Mouse (Mus musculus): ENCODE results near the gene Herc6. TPM values are rescaled to one million over a fixed set of nuclear protein-coding genes. Genes with fewer than 3 reads are reported as not detected.

The Herc6 gene
- polyA plus RNA-seq, 1 experiment from 2014 or later, result 1.6 TPM

DNA sequence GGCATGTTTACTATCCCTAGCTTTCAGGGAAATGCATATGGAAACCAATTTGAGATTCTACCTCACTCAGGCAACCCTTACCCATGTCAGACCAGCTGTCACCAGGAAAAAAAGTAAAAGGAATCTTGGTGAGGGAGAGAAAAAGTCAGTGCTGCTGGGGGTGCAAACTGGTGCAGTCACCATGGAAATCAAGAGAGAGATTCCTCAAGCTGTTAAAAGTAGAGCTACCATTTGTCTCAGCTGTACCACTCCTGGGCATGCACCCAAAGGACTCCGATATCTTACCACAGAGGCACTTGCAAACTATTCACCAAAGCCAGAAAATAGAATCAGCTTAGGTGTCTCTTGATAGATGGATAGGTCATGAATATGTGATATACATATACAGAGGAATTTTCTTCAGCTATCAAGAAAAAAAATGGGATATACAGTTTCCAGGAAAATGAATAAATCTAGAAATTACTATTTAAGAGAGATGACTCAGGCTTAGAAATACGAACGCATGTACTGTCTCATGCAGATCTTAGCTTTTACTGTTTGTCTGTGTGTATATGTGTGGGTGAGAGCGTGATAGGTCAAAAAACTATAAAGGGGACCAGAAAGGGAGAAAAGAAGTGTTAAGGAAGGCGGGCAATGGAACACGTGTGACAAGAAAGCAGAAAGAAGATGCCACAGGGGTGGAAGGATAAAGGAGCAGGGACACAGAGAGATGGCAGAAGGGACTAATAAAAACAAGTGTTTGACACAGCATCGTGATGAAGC lies 24.9 kb downstream of the Herc6 start:
- Histone ChIP-seq H3K4me2 (replicated peaks) (no peak overlapping the region), H3K36me3 (no peaks in the 10 kb centered on the region), H3K4me1 (no peaks in the 10 kb centered on the region), H3K9ac (no peak overlapping the region), H3K27me3 (replicated peaks) (no peaks in the 10 kb centered on the region), H3K4me3 (no peak overlapping the region), H3K9me3 (no peaks in the 10 kb centered on the region), H3K27ac (no peak overlapping the region)
- WGBS, result 93% methylated on average over 7 of the region's 7 CpGs
- ATAC-seq (ENCODE audit: low FRiP score, low read depth), result no peak

DNA sequence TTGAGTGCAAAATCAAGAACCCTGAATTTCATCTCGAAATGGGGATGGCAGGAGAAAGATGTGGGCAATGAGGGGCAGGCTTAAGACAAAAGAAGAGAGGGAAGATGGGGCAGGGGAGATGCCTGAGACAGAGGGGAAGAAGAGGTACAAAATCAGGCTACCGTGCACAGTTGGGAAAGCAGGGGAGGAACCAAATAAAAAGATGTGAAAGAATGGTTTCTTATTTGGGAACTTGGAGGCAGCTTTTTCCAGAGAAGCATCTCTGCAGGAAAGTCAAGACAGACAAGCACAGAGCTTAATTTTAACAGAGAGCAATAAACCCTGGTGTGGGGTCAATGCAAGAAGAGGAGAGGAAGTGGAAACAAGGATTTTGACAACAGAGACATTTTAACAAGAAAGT lies 27.2 kb downstream of the Herc6 start:
- ATAC-seq (ENCODE audit: low FRiP score, low read depth), result no peak
- Histone ChIP-seq H3K4me1 (no peaks in the 10 kb centered on the region), H3K9me3 (no peaks in the 10 kb centered on the region), H3K4me3 (no peak overlapping the region), H3K27me3 (replicated peaks) (no peaks in the 10 kb centered on the region), H3K4me2 (replicated peaks) (no peak overlapping the region), H3K36me3 (no peaks in the 10 kb centered on the region), H3K9ac (no peak overlapping the region), H3K27ac (no peak overlapping the region)
- WGBS, result 85% methylated on average over 2 of the region's 2 CpGs

DNA sequence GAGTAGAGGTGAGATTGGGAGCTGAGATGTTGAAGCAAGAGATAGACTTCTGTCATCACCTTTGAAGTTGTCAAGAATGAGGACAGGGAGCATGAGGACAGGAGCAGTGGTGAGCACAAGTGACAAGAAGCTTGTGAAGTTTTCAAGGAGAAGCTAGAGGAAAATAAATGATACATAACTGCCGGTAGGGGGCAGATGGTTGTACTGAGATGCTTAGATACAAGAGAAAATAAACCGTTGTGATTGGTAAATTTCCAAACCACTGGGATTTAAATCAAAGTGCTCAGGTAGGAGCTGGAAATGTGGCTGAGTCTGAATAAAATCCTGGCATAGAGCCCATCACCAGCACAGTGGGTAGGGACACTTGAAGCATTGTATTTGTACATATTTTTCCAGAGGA lies 28.8 kb downstream of the Herc6 start:
- WGBS, result 56% methylated on average over 2 of the region's 2 CpGs
- Histone ChIP-seq H3K4me1 (no peaks in the 10 kb centered on the region), H3K9me3 (no peaks in the 10 kb centered on the region), H3K36me3 (no peaks in the 10 kb centered on the region), H3K27ac (no peak overlapping the region), H3K4me3 (no peak overlapping the region), H3K9ac (no peak overlapping the region), H3K27me3 (replicated peaks) (no peaks in the 10 kb centered on the region), H3K4me2 (replicated peaks) (no peak overlapping the region)
- ATAC-seq (ENCODE audit: low FRiP score, low read depth), result no peak

DNA sequence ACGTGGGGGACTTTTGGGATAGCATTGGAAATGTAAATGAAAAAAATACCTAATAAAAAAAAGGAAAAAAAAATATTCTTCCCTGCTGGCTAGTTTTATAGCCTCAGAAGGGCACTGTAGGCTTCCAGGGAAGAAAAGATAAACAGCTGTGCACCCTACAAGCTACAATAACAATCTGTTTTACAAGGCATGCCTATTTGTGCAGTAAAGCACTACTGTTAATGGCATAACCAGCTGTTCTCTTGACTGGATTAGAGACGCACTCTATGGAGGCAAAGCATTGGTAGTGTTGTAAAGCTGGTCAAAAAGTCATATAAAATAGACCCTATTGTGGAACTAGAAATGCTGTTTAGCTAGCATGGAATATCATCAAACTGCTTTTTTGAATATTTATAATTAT lies 35.0 kb downstream of the Herc6 start:
- H3K4me1 ChIP-seq, result no peaks in the 10 kb centered on the region
- 55% methylated on average over 2 of the region's 2 CpGs for WGBS
- no peaks in the 10 kb centered on the region for H3K36me3 ChIP-seq
- no peak overlapping the region for H3K9ac ChIP-seq
- H3K9me3 ChIP-seq, result no peaks in the 10 kb centered on the region
- ATAC-seq (ENCODE audit: low FRiP score, low read depth), result no peak
- H3K4me3 ChIP-seq, result no peak overlapping the region
- H3K27me3 ChIP-seq (replicated peaks), result no peaks in the 10 kb centered on the region
- no peak overlapping the region for H3K4me2 ChIP-seq (replicated peaks)
- no peak overlapping the region for H3K27ac ChIP-seq

DNA sequence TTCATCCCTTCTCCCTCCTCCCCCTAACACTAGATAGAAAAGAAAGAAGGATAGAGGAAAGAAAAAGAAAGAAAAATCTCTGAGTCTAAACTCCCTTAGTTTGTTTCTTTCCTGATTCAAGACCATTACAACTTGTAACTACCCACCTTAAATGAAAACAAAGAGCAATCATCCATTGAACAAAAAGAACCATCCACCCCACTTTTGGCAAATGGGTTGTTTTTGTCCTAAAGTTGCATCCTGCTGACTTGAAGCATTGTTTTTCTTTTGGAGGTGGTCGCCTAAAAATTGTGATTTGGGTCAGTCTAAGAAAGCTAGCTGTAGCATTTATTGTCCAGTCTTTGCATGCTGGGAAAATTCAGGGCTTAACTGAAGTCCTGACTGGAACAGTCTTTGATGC lies 58.7 kb downstream of the Herc6 start:
- no peaks in the 10 kb centered on the region for H3K36me3 ChIP-seq
- WGBS, result 33% methylated on average over 1 of the region's 1 CpGs
- H3K4me1 ChIP-seq, result no peaks in the 10 kb centered on the region
- no peaks in the 10 kb centered on the region for H3K27me3 ChIP-seq (replicated peaks)
- no peak for ATAC-seq (ENCODE audit: low FRiP score, low read depth)
- no peak overlapping the region for H3K4me2 ChIP-seq (replicated peaks)
- H3K9me3 ChIP-seq, result no peaks in the 10 kb centered on the region
- no peak overlapping the region for H3K27ac ChIP-seq
- H3K9ac ChIP-seq, result no peak overlapping the region
- no peak overlapping the region for H3K4me3 ChIP-seq

DNA sequence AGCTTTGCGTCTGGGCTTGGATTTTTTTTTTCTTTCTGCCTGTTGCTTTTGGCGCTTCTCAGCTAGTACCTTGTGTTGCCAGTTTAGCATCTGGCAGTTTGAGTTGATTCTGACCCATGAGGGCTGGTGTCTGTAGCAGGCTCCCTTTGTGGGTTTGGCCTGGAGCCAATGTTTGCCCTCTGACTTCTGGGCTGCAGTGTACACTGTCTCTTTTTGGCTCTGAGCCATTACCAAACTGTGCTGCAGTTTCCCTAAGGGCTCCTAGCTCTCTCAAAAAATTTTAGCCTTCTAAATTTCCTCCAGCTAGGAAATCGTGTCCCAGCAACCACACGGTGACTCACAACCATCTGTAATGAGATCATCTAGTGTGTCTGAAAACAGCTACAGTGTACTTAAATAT lies 61.0 kb downstream of the Herc6 start:
- no peak overlapping the region for H3K9ac ChIP-seq
- H3K27me3 ChIP-seq (replicated peaks), result no peaks in the 10 kb centered on the region
- WGBS, result 52% methylated on average over 4 of the region's 4 CpGs
- ATAC-seq (ENCODE audit: low FRiP score, low read depth), result peak; percentile 92
- H3K27ac ChIP-seq, result no peak overlapping the region
- no peaks in the 10 kb centered on the region for H3K9me3 ChIP-seq
- H3K36me3 ChIP-seq, result no peaks in the 10 kb centered on the region
- no peak overlapping the region for H3K4me3 ChIP-seq
- H3K4me2 ChIP-seq (replicated peaks), result no peak overlapping the region
- no peaks in the 10 kb centered on the region for H3K4me1 ChIP-seq

DNA sequence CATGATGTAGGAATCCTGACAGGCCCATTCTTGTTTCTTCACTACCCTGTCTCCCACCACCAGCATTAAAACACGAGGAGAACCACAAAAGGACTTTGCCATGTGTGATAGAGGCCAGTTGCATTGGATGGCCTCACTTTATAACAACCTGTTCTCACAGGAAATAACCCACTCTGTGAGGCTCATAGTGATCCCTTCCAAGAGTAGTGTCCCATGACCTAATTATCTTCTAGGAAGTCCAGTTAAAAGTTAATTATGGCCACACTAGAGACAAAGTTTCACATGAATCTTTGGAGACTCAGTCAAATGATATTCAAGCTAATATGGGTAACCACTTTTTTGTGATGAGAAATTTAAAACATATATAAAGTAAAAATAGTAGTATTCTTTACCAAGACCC lies 66.5 kb downstream of the Herc6 start:
- Histone ChIP-seq H3K27me3 (replicated peaks) (no peaks in the 10 kb centered on the region), H3K27ac (no peak overlapping the region), H3K9me3 (no peaks in the 10 kb centered on the region), H3K9ac (no peak overlapping the region), H3K4me2 (replicated peaks) (no peak overlapping the region), H3K4me3 (no peak overlapping the region), H3K36me3 (no peaks in the 10 kb centered on the region), H3K4me1 (no peaks in the 10 kb centered on the region)
- 59% methylated on average over 1 of the region's 1 CpGs for WGBS
- ATAC-seq (ENCODE audit: low FRiP score, low read depth), result no peak

DNA sequence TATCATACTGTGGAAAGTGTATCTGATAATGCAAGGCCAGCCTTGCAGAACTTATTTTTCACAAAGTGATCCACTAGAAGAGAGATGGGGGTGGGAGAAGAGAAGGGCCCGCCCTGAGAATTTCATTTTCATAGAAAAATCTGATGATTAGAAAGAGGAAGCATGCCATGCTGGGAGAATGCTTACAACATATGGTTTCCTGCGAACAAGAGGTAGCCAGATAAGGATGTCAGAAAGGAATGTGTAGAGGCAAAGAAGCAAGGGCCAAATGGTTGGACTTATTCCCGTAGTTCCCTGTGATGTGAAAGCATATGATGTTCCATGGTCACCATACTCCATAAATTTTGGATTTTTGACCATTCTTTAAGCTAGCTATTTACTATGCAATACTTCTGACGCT lies 80.5 kb downstream of the Herc6 start:
- no peaks in the 10 kb centered on the region for H3K4me1 ChIP-seq
- no peak overlapping the region for H3K4me3 ChIP-seq
- H3K27me3 ChIP-seq (replicated peaks), result no peaks in the 10 kb centered on the region
- no peaks in the 10 kb centered on the region for H3K36me3 ChIP-seq
- no peak overlapping the region for H3K9ac ChIP-seq
- H3K4me2 ChIP-seq (replicated peaks), result no peak overlapping the region
- no peak overlapping the region for H3K27ac ChIP-seq
- no peaks in the 10 kb centered on the region for H3K9me3 ChIP-seq
- 83% methylated on average over 4 of the region's 4 CpGs for WGBS
- ATAC-seq (ENCODE audit: low FRiP score, low read depth), result no peak

DNA sequence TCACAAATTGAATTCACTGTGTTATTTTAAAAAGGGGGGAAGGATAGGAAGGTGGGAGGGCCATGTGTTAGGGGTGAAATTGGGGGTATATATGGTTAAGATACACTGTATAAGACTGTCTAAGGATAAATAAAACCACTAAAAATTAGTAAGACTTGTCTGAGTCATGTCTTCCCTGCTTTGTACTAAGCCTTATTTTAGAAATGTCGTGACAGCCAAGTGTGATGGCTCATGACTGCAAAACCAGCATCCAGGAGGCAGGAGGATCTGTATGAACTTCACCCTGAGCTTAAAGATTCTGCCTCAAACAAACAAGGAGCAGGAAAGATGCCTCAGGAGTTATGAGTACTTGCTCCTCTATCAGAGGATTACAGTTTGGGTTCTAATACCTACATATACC lies 103.4 kb downstream of the Herc6 start:
- WGBS, result 86% methylated on average over 1 of the region's 1 CpGs
- no peak overlapping the region for H3K27ac ChIP-seq
- no peak overlapping the region for H3K4me3 ChIP-seq
- H3K27me3 ChIP-seq (replicated peaks), result no peaks in the 10 kb centered on the region
- H3K36me3 ChIP-seq, result peaks cover 4% of the 10 kb centered on the region; the same call in 1 of the 2 replicates
- no peak for ATAC-seq (ENCODE audit: low FRiP score, low read depth)
- H3K4me2 ChIP-seq (replicated peaks), result no peak overlapping the region
- H3K9me3 ChIP-seq, result peaks cover 4% of the 10 kb centered on the region; the same call in 1 of the 2 replicates
- no peak overlapping the region for H3K9ac ChIP-seq
- no peaks in the 10 kb centered on the region for H3K4me1 ChIP-seq

DNA sequence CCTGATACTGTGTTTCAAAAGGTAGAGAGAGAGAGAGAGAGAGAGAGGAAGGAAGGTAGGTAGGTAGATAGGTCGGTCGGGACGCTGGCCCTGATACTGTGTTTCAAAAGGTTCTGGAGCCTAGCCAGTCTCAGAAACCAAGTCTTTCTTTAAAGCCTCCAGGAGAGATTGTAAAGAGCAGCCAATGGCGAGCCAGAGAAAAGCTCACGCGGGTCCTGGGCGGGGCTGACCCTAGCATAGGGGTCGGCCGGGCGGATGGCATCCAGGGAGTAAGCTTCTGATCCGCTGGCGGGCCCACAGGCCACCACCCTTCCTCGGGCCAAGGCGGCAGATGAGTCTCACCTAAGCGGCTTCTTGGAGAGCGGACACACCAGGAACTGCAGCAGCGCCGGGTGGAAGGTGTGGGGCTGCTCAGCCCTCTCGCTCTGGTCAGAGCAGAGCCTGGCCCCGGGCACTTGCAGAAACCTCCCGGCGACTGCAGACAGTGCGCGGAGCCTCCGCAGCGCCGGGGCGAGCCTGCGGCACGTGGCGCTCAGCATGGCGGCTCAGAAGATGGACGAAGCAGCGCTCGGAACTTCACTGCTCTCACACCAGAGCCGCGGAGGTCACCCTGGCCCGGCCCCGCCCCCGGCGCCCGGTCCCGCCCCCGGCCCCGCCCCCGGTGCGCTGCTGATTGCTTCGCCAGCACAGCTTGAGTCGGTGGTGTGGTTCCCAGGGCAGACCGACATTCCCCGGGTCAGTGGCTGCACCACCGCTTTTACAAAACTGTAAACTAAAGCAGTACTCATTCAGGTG lies 110.9 kb downstream of the Herc6 start, which contains the start of gene Pyurf:
Gene Pyurf (minus strand): TSS at position 612 of the 795 bp plus-strand sequence.
- Histone ChIP-seq H3K36me3 (no peaks in the 10 kb centered on the region), H3K27me3 (replicated peaks) (no peaks in the 10 kb centered on the region), H3K27ac (peak within 1 kb of the TSS; percentile 70), H3K9me3 (no peaks in the 10 kb centered on the region), H3K4me2 (replicated peaks) (peak within 1 kb of the TSS; percentile 75), H3K4me1 (no peaks in the 10 kb centered on the region), H3K4me3 (peak within 1 kb of the TSS; percentile 72), H3K9ac (peak within 1 kb of the TSS; percentile 69)
- WGBS, result under 1% methylated on average over 52 of the region's 52 CpGs
- ATAC-seq (ENCODE audit: low FRiP score, low read depth), result peak; percentile 98

DNA sequence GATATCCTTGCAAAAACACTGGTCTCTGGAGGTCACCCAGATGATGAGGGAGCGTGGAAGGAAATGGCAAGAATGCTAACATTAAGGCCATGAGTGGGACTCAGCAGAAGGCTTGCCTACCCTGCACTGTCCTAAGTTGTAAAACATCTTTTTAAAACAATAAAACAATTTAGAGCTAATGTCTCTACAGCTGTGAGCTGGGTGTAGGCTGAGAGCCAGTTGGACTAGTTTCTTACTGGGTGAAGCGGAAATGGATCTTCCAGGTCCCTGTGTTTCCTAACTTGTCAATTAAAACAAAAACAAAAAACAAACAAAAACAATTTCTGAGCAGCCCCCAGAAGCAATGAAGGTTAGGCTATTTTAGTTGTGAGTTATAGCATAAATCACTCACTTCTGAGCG lies 112.3 kb downstream of the Herc6 start:
- 84% methylated on average over 3 of the region's 3 CpGs for WGBS
- Histone ChIP-seq H3K36me3 (no peaks in the 10 kb centered on the region), H3K27me3 (replicated peaks) (no peaks in the 10 kb centered on the region), H3K4me1 (no peaks in the 10 kb centered on the region), H3K4me3 (no peak overlapping the region), H3K9ac (no peak overlapping the region), H3K27ac (no peak overlapping the region), H3K4me2 (replicated peaks) (no peak overlapping the region), H3K9me3 (no peaks in the 10 kb centered on the region)
- ATAC-seq (ENCODE audit: low FRiP score, low read depth), result no peak

DNA sequence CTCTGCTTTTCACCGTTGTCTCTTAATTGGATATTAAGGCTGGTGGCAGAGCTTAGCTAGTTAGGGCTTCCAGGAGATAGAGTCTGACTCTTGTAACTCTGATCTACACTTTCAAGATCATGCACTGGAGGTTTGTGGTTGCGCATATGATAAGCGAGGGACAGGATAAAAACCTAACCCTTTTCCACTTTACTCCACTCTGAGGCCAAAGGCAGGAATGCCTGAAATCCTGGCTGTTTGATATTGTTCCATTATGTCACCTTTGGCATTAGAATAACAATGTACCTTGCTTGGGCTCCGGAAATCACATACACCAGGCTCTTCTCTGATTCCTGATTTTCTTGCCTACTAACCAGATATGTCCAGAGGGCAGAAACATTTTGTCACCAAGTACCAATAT lies 120.9 kb downstream of the Herc6 start:
- Histone ChIP-seq H3K4me1 (peaks cover 5% of the 10 kb centered on the region; the same call in 1 of the 2 replicates), H3K9me3 (no peaks in the 10 kb centered on the region), H3K27me3 (replicated peaks) (no peaks in the 10 kb centered on the region), H3K36me3 (no peaks in the 10 kb centered on the region), H3K27ac (no peak overlapping the region), H3K9ac (peak overlapping the region; percentile 33; the same call in 1 of the 2 replicates), H3K4me3 (0 out of 2 replicates have a peak overlapping the region, but pooled peaks have one; percentile 13), H3K4me2 (replicated peaks) (peak overlapping the region; percentile 60)
- WGBS, result 60% methylated on average over 4 of the region's 4 CpGs
- ATAC-seq (ENCODE audit: low FRiP score, low read depth), result no peak
